Mouse (Mus musculus) heart, postnatal 0 days (tissue): ENCODE data around the gene Pik3ap1.

Source experiments
- CTCF ChIP-seq: IDR thresholded peaks from 2 replicates; pipeline ENCODE4 v1.5.1; 2016; ENCODE audit warnings: antibody characterized with exemption, control low read depth, low read depth
- EP300 ChIP-seq: IDR thresholded peaks from 2 replicates; pipeline ENCODE4 v1.6.1; 2016; ENCODE audit warnings: antibody characterized with exemption, low read depth

GRCm38 (mm10) chr19:41384406-41384851 lies 473 bp downstream of the Pik3ap1 start:
- no peak for TF ChIP-seq CTCF
- no peak for TF ChIP-seq EP300
